Mouse (Mus musculus) MEL-GATA-1-ER (cell line): Measurements from ENCODE around the gene Nsg1.

Source experiments
- DNase-seq: peaks from one replicate; pipeline ENCODE4 v3.0.0-alpha.2; 2012; ENCODE audit warnings: low read depth; ENCODE audit errors: extremely low read depth

Gene Nsg1

DNA sequence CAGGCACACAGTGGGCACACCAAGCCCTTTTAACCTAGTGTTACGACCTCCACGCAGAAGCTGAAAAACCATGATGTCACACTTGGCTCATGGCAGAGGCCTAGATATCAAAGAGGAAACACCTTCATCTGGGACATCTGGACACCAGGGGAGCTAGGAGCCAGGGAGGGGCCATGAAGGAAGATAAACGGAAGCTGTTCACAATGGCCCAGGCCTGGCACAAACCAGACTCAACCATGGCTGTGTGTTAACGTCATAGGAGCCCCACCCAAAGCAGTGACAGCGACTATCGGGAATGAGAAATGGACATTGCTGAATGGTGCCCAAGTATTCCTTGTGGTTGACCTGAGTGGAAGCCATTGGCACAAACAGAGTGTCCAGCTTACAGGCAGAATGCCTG is 13.2 kb downstream of the Nsg1 start:
- DNase-seq: no peak

DNA sequence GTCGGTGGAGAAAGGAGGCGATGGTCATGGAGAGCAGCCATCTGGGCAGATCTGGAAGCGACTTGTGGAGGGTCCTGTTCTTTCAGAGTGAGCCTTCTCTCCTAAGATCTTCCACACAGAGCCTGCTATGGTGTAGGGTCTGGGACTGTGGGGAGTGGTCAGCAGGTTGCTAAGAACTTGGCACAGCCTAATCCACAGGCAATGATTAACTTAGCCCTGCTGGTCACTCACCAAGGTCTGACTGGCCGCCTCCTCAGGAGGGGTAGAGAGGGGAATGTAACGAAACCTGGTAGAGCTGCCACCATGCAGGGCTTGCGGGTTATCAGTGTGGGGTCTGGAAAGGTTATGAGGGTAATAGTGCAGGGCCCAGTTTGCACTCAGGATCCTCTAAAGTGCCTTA is 18.8 kb downstream of the Nsg1 start:
- DNase-seq: no peak

DNA sequence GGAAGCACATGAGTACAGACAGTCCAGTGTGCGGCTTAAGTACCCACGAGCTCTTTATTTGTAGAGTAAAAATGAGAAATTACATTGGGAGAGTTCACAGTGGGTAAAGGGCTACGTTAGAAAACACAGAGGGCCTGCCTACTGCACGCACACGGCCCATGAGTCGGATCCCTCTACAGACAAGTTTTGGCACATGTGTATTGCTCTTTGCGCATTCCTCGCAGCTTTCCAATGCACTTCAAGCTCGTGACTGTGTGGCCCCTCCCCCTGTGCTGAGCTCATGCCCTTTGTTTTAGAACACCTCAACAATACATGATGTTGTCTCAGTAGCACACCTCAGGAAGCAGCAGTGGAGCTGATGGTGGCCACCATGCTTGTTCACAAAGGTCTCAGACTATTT is 22.5 kb downstream of the Nsg1 start:
- no peak for DNase-seq

DNA sequence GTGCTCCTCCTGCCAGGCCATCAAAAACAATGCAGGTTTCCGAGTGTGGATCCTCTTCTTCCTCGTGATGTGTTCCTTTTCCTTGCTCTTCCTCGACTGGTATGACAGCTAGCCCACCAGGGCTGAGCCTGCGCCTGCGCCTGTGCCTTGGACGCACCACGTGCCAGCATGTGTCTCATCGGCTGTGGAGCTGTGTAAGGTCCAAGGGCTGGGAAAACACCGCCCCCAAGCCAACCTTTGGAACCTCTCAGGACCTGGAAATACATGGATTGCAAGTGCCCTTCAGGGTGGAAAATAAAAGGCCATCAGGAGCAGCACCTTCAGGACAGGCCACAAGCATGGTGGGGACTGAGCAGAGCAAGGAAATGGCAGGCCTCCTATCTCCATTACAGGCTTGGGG is 23.5 kb downstream of the Nsg1 start:
- DNase-seq: no peak

- DNase-seq: no peak
Observed at GRCm38 (mm10) chr5:38129339-38129738, 30.4 kb downstream of the Nsg1 start.

DNA sequence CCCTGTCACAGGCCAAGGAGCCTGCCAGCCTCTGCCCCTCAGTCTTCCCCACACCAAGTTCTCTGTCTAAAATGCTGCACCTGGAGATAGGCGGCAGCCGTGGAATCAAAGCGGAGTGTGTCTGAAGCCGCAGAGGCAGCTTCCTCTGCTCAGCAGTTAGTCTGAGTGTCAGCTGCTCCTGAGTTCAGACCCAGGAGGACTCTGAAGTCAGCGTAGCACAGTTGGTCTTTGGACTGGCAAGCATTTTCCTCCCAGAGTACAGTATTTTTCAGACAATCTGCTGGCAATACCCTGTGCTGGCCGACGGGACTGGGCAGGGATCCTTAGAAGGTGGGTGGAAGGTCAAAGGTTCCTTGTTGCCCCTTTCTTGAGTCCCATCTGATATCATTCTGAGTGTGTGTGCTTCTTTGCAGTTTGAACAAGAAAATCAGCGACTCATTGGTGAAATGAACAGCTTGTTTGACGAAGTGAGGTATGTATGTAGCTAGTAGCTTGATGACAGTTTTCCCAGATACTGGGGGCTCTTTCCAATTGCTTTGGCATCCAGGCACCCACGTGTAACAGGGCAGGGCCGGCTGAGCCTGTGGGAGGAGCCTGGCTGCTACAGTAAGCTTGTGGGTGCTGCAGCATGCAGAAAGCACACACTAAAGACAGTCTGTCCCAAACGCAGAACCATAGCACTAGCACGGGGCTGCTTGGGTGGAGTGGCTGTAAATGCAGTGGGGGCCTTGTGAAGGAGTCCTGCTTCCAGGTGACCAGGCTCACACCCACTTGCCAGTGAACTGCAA is 33.0 kb downstream of the Nsg1 start:
- DNase-seq: no peak

DNA sequence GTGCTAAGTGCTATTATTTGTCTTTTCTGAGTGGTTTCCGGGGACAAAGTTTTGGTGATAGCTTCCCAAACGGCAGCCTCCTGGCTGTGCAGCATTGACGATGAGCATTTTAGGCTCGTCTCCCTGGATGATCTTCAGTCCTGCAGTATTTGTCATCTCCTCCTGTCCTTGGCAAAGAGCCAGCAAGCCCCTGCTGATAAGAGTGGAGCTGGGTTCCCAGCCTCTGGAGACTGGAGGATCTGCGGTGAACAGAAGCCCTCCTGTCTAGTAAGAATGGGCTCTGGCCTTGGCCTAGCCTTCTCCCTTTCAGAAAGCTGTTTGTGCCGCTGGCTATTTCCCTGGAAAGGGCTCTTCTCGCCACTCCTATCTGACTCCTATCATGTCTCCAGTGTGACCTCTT is 38.0 kb downstream of the Nsg1 start:
- DNase-seq: no peak

DNA sequence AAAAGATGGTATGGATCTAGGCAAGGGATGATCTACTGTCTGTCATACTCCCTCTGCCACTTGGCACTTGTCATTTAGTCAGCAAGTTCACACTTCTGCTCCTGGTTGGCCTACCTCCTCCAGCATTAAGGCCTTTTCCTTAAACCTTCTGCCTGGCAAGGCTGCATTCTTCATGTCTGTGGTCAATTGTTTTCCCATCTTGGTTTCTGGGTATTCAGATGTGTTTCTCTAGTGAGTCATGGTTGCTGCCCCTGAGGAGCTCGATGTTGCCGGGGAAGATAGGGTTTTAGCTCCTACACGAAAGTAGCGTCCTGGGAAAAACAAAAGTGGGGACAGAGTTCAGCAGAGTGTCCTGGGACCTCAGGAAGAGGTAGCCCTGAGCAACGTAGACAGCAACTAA is 40.4 kb downstream of the Nsg1 start:
- DNase-seq: no peak

DNA sequence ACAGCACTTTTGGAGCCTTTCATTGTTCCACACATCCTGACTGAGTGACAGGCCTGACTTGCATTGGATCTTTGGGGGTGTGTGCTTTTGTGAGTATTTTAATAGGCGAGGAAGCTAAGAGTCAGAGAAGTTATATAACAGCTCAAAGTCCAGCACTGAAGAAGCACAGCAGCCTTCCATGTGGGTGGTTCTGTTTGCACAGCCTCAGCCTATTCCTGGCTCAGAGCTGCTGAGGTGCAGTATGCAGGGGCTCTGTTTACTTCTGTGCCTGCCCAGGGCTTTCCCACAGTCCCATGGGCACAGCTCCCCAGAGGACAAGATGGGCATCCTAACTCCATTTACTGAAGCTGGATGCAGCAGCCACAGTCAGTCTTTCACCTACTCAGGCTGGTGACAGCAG is 42.7 kb downstream of the Nsg1 start:
- DNase-seq: no peak

- DNase-seq: no peak
Observed at GRCm38 (mm10) chr5:38114526-38114925, 45.2 kb downstream of the Nsg1 start.

DNA sequence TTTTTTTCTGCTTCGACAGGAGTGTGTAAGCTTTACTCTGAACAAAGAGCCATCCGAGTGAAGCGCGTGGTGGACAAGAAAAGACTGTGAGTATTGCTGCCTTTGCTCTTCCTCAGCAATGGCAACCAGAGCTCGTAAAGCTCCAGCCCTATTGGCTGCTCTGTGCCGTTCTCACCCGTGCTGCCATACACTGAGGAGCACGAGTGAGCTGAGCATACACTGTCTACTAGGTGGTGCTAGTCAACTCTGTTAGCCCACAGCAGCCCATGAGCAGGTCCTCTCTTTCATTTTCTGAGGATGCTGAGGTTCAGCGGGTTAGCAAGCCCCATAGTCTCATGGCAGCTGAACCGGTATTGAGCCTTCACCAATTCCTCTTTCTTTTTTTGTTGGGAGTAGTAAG is 52.9 kb downstream of the Nsg1 start:
- no peak for DNase-seq

GRCm38 (mm10) chr5:38106080-38106697 is 53.5 kb downstream of the Nsg1 start:
- no peak for DNase-seq

- DNase-seq: no peak
Observed at GRCm38 (mm10) chr5:38102945-38103344, 56.8 kb downstream of the Nsg1 start.

DNA sequence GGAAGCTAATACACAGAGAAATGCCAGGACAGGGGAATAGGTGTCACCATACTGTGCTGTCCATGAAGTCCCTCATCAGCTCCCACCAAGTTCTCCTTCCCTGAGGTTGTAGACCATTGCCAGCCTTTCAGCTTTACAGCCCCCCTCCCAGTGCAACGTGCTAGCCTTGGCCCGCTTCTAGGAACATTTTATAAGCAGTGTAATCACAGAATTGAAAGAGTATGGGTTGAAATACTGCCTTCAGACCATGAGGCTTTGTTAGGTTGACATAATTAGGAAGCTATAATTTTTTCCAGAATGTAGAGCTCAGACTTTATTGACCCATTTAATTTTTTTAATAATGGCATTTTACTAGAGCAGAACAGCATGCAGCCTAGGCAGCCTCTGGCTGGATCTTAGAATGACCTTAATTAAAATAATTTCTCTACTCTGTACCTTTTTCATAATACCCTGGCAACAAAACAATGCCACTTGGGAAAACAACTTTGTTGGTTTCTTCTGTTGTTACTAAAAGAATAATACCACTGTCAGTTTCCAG is 60.5 kb downstream of the Nsg1 start:
- no peak for DNase-seq

GRCm38 (mm10) chr5:38097501-38098093 is 62.1 kb downstream of the Nsg1 start:
- no peak for DNase-seq

- DNase-seq: no peak
Observed at GRCm38 (mm10) chr5:38094331-38094730, 65.4 kb downstream of the Nsg1 start.

DNA sequence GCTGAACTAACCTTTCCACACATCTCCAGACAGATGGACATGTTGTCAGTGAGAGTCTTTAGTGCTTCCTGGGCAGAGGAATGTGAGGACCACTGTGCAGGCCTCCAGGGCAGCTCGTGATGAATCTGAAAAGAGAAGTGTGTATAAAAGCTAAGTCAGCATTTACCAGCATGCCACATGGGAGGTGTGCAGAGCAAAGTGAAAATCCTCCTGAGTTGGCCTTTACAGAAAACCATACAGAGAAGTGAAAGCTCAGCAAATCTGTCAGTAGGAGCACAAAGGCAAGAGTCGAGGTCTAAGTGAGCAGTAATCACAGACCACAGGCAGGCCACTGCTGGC is 67.8 kb downstream of the Nsg1 start:
- no peak for DNase-seq

GRCm38 (mm10) chr5:38091046-38091965 is 68.4 kb downstream of the Nsg1 start:
- DNase-seq: peak; percentile 47

- DNase-seq: no peak
Observed at GRCm38 (mm10) chr5:38090581-38090980, 69.1 kb downstream of the Nsg1 start.

GRCm38 (mm10) chr5:38090111-38090510 is 69.6 kb downstream of the Nsg1 start:
- no peak for DNase-seq
